Mouse (Mus musculus): ENCODE results near the gene Zmynd8.

- TF ChIP-seq CTCF (IDR thresholded peaks at IDR 0.05; ENCODE audit: low read depth): 0 out of 2 replicates have a peak, but pooled peaks have one; percentile 3
- no peak for TF ChIP-seq EP300 (IDR thresholded peaks at IDR 0.05; ENCODE audit: low read depth)
These were observed 12.3 kb downstream of the Zmynd8 start for GRCm38 (mm10) chr2:165886482-165886856.

Data from heart, postnatal 0 days (tissue).